Mouse (Mus musculus): ENCODE results near the gene Spindoc. TPM values are rescaled to one million over a fixed set of nuclear protein-coding genes. Genes with fewer than 3 reads are reported as not detected.
"Not testable (repeated sequence)": the region's sequence is repeated elsewhere in the genome, so short reads cannot be mapped to it uniquely, and the experiment has no call there.

The Spindoc gene
- polyA plus RNA-seq, 1 experiment, result not detected

GRCm38 (mm10) chr19:7377639-7378038 lies 5.2 kb downstream of the Spindoc start:
- no peak overlapping the region for H3K4me3 ChIP-seq (ENCODE audit: insufficient read depth, low read depth, low read length)
- TF ChIP-seq CTCF (IDR thresholded peaks at IDR 0.05; ENCODE audit: insufficient read depth, low read depth, low read length), result no peak
- 0 out of 2 replicates have a peak, but pooled peaks cover 5% of the 10 kb centered on the region for H3K4me1 ChIP-seq (ENCODE audit: control insufficient read depth, insufficient read depth, low read length)
- WGBS, result 69% methylated on average over 2 of the region's 2 CpGs
- no peak overlapping the region for H3K27ac ChIP-seq (ENCODE audit: insufficient read depth, low read depth, low read length)

DNA sequence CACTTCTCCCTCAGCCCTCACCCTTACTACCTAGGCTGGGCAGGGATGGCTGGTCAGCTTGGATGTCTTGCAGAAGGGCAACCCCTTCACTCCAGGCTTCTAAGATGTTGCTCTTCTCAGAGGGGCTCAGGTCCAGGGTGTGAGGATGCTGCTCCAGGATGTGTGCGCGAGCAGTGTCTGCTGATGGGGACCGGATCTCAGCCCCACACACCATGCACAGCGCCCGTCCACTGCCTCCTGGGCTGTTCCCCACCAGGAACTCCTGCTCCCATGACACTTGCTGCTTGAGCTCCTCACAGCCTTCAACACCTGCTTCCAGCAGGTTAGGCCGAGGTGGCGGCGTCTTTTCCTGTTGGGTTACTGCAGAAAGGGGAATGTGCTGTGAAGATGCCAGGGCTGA lies 8.3 kb downstream of the Spindoc start:
- Histone ChIP-seq H3K27ac (ENCODE audit: insufficient read depth, low read depth, low read length) (no peak overlapping the region), H3K4me3 (ENCODE audit: insufficient read depth, low read depth, low read length) (no peak overlapping the region), H3K4me1 (ENCODE audit: control insufficient read depth, insufficient read depth, low read length) (0 out of 2 replicates have a peak, but pooled peaks cover 3% of the 10 kb centered on the region)
- TF ChIP-seq CTCF (IDR thresholded peaks at IDR 0.05; ENCODE audit: insufficient read depth, low read depth, low read length) (no peak), POLR2A (IDR thresholded peaks at IDR 0.05; ENCODE audit: insufficient read depth, low read depth, low read length) (no peak)
- 95% methylated on average over 8 of the region's 8 CpGs for WGBS

DNA sequence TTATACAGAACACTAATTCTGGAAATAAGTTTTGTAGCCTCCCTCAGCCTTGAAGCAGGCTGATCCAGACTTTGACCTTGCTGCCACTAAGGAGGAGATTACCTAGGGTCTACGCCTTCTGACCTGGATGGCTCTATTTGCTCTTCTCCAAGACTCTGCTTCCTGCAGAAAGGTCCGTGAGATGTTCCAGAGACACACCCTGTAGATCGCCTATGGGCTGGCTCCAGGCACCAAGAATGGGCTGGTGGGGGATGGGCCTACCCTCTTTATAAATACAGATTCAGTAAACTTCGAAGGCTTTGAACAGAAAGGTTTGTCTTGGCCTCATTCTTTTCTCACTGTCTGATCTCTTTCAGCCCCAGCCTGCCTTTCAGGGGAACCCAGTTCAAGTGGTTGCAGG lies 13.3 kb downstream of the Spindoc start:
- not testable (repeated sequence) for H3K4me1 ChIP-seq (ENCODE audit: control insufficient read depth, insufficient read depth, low read length); H3K4me3 ChIP-seq (ENCODE audit: insufficient read depth, low read depth, low read length); H3K27ac ChIP-seq (ENCODE audit: insufficient read depth, low read depth, low read length)
- 86% methylated on average over 4 of the region's 4 CpGs for WGBS

GRCm38 (mm10) chr19:7353636-7354035 lies 29.2 kb downstream of the Spindoc start:
- no peaks in the 10 kb centered on the region for H3K4me1 ChIP-seq (ENCODE audit: control insufficient read depth, insufficient read depth, low read length)
- TF ChIP-seq POLR2A (IDR thresholded peaks at IDR 0.05; ENCODE audit: insufficient read depth, low read depth, low read length) (no peak), CTCF (IDR thresholded peaks at IDR 0.05; ENCODE audit: insufficient read depth, low read depth, low read length) (no peak)
- H3K27ac ChIP-seq (ENCODE audit: insufficient read depth, low read depth, low read length), result no peak overlapping the region
- WGBS, result 50% methylated on average over 6 of the region's 6 CpGs
- no peak overlapping the region for H3K4me3 ChIP-seq (ENCODE audit: insufficient read depth, low read depth, low read length)

DNA sequence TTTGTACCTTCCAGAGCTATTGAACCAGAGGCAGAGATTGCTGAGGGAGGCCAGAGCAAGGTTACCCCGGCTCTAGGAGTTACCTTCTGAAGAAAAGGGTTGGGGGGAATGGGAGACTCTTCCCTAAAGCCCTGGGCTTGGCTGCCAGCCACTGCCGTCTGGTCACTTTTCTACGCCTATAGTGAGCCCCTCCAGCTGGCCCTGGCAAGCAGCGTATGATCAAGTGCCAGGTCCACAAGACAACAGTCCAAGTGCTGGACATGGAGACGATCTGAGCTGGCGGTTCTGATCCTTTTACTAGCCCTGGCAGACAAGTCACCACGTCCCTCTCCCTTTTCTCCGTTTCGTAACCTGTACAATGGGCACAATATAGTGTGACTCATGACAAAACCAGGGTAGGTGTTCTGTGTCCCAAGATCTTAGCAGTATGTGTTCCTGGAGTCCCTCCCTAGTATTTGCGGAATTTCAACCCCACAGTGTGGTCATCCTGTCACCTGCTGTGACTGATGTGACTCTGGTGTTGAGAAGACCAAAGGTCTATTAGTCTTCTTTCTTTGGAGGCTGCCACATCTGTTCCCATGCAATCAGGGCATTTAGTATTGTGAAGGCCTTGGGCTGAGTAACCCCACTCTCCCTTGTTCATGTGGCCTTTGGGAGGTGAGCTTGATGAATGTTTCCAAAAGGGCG lies 29.8 kb downstream of the Spindoc start:
- 60% methylated on average over 11 of the region's 11 CpGs for WGBS
- no peak for TF ChIP-seq POLR2A (IDR thresholded peaks at IDR 0.05; ENCODE audit: insufficient read depth, low read depth, low read length)
- no peak for TF ChIP-seq CTCF (IDR thresholded peaks at IDR 0.05; ENCODE audit: insufficient read depth, low read depth, low read length)
- Histone ChIP-seq H3K4me3 (ENCODE audit: insufficient read depth, low read depth, low read length) (no peak overlapping the region), H3K27ac (ENCODE audit: insufficient read depth, low read depth, low read length) (no peak overlapping the region), H3K4me1 (ENCODE audit: control insufficient read depth, insufficient read depth, low read length) (no peaks in the 10 kb centered on the region)

DNA sequence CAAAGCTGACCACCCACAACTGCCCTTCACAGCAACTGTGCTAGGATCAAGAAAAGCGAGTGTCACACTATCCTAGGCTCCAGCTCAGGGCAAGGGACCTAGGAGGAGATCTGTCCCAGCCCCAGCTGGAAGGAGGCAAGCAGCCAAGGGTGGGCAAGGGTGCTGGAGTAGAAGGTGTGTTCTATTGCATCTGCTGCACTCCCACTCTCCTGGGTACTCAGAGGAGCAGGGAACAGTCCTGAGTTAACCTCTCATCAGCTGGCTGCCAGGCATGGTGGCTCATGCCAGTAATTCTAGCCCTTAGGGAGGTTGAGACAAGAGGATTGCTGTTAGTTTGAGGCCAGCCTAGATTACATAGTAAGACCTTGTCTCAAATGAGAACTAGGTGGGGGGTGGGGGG lies 32.8 kb downstream of the Spindoc start:
- TF ChIP-seq CTCF (IDR thresholded peaks at IDR 0.05; ENCODE audit: insufficient read depth, low read depth, low read length), result no peak
- TF ChIP-seq POLR2A (IDR thresholded peaks at IDR 0.05; ENCODE audit: insufficient read depth, low read depth, low read length), result no peak
- no peak overlapping the region for H3K27ac ChIP-seq (ENCODE audit: insufficient read depth, low read depth, low read length)
- no peak overlapping the region for H3K4me3 ChIP-seq (ENCODE audit: insufficient read depth, low read depth, low read length)
- WGBS, result 68% methylated on average over 1 of the region's 1 CpGs
- 0 out of 2 replicates have a peak, but pooled peaks cover 2% of the 10 kb centered on the region for H3K4me1 ChIP-seq (ENCODE audit: control insufficient read depth, insufficient read depth, low read length)

DNA sequence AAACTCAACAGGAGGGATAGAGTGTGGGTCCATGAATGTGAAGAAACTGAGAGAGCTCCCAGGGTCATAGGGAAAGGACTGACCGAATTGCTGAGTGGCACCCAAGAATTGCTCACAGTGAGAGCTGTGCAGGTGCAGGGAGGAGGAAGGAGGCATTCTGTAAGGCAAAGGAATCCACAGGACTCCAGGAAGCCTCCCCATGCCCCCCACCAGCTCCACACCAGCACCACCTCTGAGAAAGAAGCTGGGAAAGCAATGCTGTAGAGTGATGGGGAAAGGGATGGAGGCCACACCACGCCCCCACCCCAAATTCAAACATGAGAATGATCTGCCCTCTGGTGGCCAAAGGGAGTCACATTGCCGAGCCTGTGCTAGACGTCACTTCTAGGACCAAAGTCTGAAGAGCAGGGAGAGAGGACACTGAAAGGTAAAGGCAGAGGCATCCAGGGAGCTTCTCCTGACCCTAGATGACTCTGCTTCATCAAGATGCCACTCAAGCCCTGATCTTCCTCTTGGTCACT lies 37.5 kb downstream of the Spindoc start:
- 0 out of 2 replicates have a peak, but pooled peaks cover 2% of the 10 kb centered on the region for H3K4me1 ChIP-seq (ENCODE audit: control insufficient read depth, insufficient read depth, low read length)
- no peak overlapping the region for H3K4me3 ChIP-seq (ENCODE audit: insufficient read depth, low read depth, low read length)
- no peak overlapping the region for H3K27ac ChIP-seq (ENCODE audit: insufficient read depth, low read depth, low read length)
- TF ChIP-seq POLR2A (IDR thresholded peaks at IDR 0.05; ENCODE audit: insufficient read depth, low read depth, low read length) (no peak), CTCF (IDR thresholded peaks at IDR 0.05; ENCODE audit: insufficient read depth, low read depth, low read length) (peak; percentile 89)
- WGBS, result 13% methylated on average over 4 of the region's 4 CpGs

GRCm38 (mm10) chr19:7342646-7343045 lies 40.1 kb downstream of the Spindoc start:
- TF ChIP-seq CTCF (IDR thresholded peaks at IDR 0.05; ENCODE audit: insufficient read depth, low read depth, low read length) (no peak), POLR2A (IDR thresholded peaks at IDR 0.05; ENCODE audit: insufficient read depth, low read depth, low read length) (no peak)
- Histone ChIP-seq H3K4me3 (ENCODE audit: insufficient read depth, low read depth, low read length) (no peak overlapping the region), H3K4me1 (ENCODE audit: control insufficient read depth, insufficient read depth, low read length) (peaks cover 17% of the 10 kb centered on the region), H3K27ac (ENCODE audit: insufficient read depth, low read depth, low read length) (no peak overlapping the region)
- 84% methylated on average over 2 of the region's 2 CpGs for WGBS

GRCm38 (mm10) chr19:7341512-7342397 lies 41.0 kb downstream of the Spindoc start, which contains the start of gene Mark2:
Mark2 (minus strand) TSS chr19:7341860.
- H3K4me3 ChIP-seq (ENCODE audit: insufficient read depth, low read depth, low read length), result peak within 1 kb of the TSS; percentile 84
- 2% methylated on average over 63 of the region's 63 CpGs for WGBS
- TF ChIP-seq CTCF (IDR thresholded peaks at IDR 0.05; ENCODE audit: insufficient read depth, low read depth, low read length) (no peak), POLR2A (IDR thresholded peaks at IDR 0.05; ENCODE audit: insufficient read depth, low read depth, low read length) (peak; percentile 83)
- peak within 1 kb of the TSS; percentile 19 for H3K27ac ChIP-seq (ENCODE audit: insufficient read depth, low read depth, low read length)
- H3K4me1 ChIP-seq (ENCODE audit: control insufficient read depth, insufficient read depth, low read length), result peaks cover 17% of the 10 kb centered on the region
